Mouse (Mus musculus): ENCODE data around the gene Fbxo5. TPM values are rescaled to one million over a fixed set of nuclear protein-coding genes. Genes with fewer than 3 reads are reported as not detected.
A peak's percentile ranks its signal among the peaks of the same experiment; 100 is the strongest.

The Fbxo5 gene
- 0.53 and 1.1 TPM in 2 replicates for polyA plus RNA-seq (2012; rRNA removed)

DNA sequence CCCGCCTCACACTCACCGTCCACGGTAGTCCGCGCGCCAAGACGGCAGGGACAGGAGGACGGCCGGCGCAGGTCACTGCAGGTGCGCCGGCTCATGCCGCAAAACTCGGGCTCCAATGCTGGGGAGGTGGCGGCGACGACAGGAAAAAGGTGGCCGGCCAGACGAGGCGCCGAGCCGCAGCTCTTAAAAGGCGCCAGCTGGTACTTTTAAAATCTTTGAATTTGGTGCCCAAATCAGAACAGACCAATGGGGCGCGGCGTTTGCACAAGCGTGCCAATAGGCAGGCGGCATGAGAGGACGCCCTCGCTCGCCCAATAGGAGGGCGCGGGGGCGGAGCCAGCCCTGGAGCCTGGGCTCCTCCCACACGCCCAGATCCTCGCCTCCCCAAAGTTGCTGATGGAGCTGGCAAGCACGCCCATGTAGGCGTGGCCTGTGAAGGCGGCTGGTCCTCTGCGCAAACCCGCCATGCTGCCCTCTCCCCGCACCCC is at the start of gene Fbxo5:
Gene Fbxo5 (minus strand): TSS at position 358 of the 488 bp plus-strand sequence.
- peaks cover 7% of the 10 kb centered on the region for H3K4me1 ChIP-seq (ENCODE audit: control insufficient read depth, insufficient read depth, low read length)
- peak within 1 kb of the TSS; percentile 78 for H3K27ac ChIP-seq (ENCODE audit: control insufficient read depth, insufficient read depth, low read depth, low read length)
- no peaks in the 10 kb centered on the region for H3K27me3 ChIP-seq (ENCODE audit: control insufficient read depth, insufficient read depth, low read length)
- no peaks in the 10 kb centered on the region for H3K36me3 ChIP-seq (ENCODE audit: control insufficient read depth, insufficient read depth, low read length)
- H3K4me3 ChIP-seq (ENCODE audit: control insufficient read depth, low read depth, low read length) = peak within 1 kb of the TSS; percentile 86
- TF ChIP-seq POLR2A (IDR thresholded peaks at IDR 0.05; ENCODE audit: control insufficient read depth, low read depth, low read length) (0 out of 2 replicates have a peak, but pooled peaks have one; percentile 49), CTCF (IDR thresholded peaks at IDR 0.05; ENCODE audit: control insufficient read depth, insufficient read depth, insufficient replicate concordance, low read depth, low read length) (no peak)

DNA sequence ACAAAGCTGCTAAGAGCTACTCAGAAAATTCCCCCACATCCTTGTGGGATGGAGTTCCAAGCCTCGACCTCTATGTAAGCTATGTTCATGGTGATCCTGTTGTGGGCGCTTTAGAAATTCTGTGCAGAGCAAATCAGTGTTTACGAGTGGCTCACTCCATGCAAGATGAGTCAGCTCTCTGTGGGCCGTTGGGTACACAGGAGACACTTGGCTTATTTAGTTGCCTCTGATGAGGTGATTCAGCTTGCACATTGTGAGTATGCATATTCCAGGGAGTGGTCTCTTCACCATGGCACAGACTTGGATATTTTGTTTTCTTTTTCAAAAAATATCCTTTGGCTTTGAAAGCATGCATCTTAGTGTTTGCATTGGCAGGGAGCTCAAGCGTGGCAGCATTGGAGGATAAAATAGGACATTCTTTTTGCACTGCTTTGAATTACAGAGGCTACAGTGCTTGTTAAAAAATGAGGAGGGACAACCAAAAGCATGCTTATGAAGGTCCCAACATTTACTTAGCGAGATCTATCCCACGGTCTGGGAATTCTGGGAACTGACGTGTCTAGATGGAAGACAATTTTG is 48.0 kb upstream of the Fbxo5 start:
- Histone ChIP-seq H3K4me1 (ENCODE audit: control insufficient read depth, insufficient read depth, low read length) (no peaks in the 10 kb centered on the region), H3K36me3 (ENCODE audit: control insufficient read depth, insufficient read depth, low read length) (no peaks in the 10 kb centered on the region), H3K4me3 (ENCODE audit: control insufficient read depth, low read depth, low read length) (no peak overlapping the region), H3K27me3 (ENCODE audit: control insufficient read depth, insufficient read depth, low read length) (no peaks in the 10 kb centered on the region), H3K27ac (ENCODE audit: control insufficient read depth, insufficient read depth, low read depth, low read length) (no peak overlapping the region)
- TF ChIP-seq CTCF (IDR thresholded peaks at IDR 0.05; ENCODE audit: control insufficient read depth, insufficient read depth, insufficient replicate concordance, low read depth, low read length) (no peak), POLR2A (IDR thresholded peaks at IDR 0.05; ENCODE audit: control insufficient read depth, low read depth, low read length) (no peak)

DNA sequence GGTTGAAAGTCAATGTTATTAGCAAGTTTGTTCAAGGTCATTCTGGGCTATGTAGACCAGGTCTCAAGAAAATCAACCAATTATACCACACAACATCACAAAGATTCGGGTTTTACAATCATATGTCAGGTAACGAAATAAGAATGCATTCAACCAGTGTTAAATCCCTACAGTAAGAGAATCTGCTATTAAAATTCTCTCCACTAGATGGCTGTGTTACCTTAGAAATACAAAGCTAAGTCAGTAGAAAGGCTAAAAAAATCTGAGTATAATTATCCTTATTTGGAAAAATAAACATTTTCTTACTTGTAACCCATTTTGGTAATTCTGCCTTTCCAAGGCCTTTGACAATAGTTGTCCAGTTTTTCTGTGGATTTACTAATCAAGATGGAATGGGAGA is 41.5 kb upstream of the Fbxo5 start:
- TF ChIP-seq CTCF (IDR thresholded peaks at IDR 0.05; ENCODE audit: control insufficient read depth, insufficient read depth, insufficient replicate concordance, low read depth, low read length) = no peak
- TF ChIP-seq POLR2A (IDR thresholded peaks at IDR 0.05; ENCODE audit: control insufficient read depth, low read depth, low read length) = no peak
- Histone ChIP-seq H3K27me3 (ENCODE audit: control insufficient read depth, insufficient read depth, low read length) (no peaks in the 10 kb centered on the region), H3K27ac (ENCODE audit: control insufficient read depth, insufficient read depth, low read depth, low read length) (no peak overlapping the region), H3K4me3 (ENCODE audit: control insufficient read depth, low read depth, low read length) (no peak overlapping the region), H3K4me1 (ENCODE audit: control insufficient read depth, insufficient read depth, low read length) (no peaks in the 10 kb centered on the region), H3K36me3 (ENCODE audit: control insufficient read depth, insufficient read depth, low read length) (no peaks in the 10 kb centered on the region)

DNA sequence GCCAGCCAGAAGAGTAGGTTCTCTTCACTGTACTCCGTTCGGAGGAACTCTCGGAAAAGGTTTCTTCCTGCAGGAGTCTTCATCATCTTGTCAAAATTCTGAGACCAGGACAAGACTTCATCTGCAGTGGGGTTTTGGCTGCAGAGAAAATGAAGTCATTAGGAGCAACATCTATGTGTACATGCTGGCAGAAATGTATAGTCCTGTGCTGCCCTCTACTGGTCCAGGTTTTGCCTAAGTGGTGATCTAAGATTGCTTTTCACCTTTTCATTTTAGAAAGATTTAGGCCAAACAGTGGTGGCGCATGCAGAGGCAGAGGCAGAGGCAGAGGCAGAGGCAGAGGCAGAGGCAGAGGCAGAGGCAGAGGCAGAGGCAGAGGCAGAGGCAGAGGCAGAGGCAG is 36.0 kb upstream of the Fbxo5 start:
- H3K27me3 ChIP-seq (ENCODE audit: control insufficient read depth, insufficient read depth, low read length) = no peaks in the 10 kb centered on the region
- TF ChIP-seq CTCF (IDR thresholded peaks at IDR 0.05; ENCODE audit: control insufficient read depth, insufficient read depth, insufficient replicate concordance, low read depth, low read length) (no peak; the same call in 1 of the 2 replicates), POLR2A (IDR thresholded peaks at IDR 0.05; ENCODE audit: control insufficient read depth, low read depth, low read length) (no peak)
- no peaks in the 10 kb centered on the region for H3K36me3 ChIP-seq (ENCODE audit: control insufficient read depth, insufficient read depth, low read length)
- no peaks in the 10 kb centered on the region for H3K4me1 ChIP-seq (ENCODE audit: control insufficient read depth, insufficient read depth, low read length)
- H3K27ac ChIP-seq (ENCODE audit: control insufficient read depth, insufficient read depth, low read depth, low read length) = no peak overlapping the region
- no peak overlapping the region for H3K4me3 ChIP-seq (ENCODE audit: control insufficient read depth, low read depth, low read length)

DNA sequence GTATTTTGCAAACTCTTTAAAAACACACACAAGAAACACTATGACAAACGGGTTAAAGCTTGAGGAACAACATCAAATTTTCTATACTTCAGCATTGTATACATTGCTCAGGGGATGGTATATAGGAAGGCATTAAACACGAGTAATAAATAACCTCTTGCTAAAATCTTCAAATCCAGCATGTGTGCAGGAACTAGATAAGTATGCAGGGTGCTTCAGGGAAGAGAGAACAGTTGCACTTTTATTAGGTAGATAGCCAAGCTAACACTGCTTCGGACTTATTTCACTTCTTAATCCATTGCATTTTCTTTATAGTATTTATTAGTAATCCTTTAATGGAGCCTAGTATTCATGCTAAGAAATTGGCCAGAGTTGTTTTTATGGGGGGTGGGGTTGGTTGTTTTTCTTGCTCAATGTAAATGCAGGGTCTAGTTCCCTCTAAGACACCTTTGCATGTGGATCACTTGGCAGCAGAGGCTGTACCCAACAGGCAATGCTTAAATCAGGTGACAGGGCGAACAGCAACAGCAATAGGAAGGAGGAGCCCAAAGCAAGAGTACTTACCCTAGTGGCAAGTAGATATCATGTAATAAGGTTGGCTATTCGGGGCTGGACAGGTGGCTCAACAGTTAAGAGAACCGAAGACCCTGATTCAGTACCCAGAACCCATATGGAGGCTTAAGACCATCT is 21.1 kb upstream of the Fbxo5 start:
- H3K4me1 ChIP-seq (ENCODE audit: control insufficient read depth, insufficient read depth, low read length) = peaks cover 5% of the 10 kb centered on the region; the same call in 1 of the 2 replicates
- no peaks in the 10 kb centered on the region for H3K27me3 ChIP-seq (ENCODE audit: control insufficient read depth, insufficient read depth, low read length)
- H3K4me3 ChIP-seq (ENCODE audit: control insufficient read depth, low read depth, low read length) = no peak overlapping the region
- H3K36me3 ChIP-seq (ENCODE audit: control insufficient read depth, insufficient read depth, low read length) = no peaks in the 10 kb centered on the region
- TF ChIP-seq CTCF (IDR thresholded peaks at IDR 0.05; ENCODE audit: control insufficient read depth, insufficient read depth, insufficient replicate concordance, low read depth, low read length) (no peak), POLR2A (IDR thresholded peaks at IDR 0.05; ENCODE audit: control insufficient read depth, low read depth, low read length) (no peak)
- H3K27ac ChIP-seq (ENCODE audit: control insufficient read depth, insufficient read depth, low read depth, low read length) = no peak overlapping the region

DNA sequence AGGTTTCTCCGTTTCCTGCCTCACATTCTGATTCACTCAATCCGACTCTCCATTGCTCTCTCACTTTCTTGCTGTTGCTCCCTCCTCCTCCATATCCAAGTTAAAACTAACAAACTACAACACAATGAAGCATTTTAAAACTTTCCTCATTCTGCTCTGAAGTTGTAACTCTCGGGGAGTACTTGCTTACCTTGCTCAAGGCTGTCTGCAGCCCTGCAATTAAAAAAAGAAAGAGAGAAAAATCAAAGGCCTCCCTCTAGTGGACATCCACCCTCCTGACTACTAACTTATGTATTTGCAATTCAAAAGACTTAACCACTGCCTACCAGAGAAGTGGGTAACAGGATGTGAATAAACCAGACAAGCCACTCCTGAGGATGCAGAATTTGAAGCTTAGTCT is 19.4 kb upstream of the Fbxo5 start:
- no peaks in the 10 kb centered on the region for H3K27me3 ChIP-seq (ENCODE audit: control insufficient read depth, insufficient read depth, low read length)
- peak overlapping the region; percentile 93 for H3K4me3 ChIP-seq (ENCODE audit: control insufficient read depth, low read depth, low read length)
- no peak for TF ChIP-seq POLR2A (IDR thresholded peaks at IDR 0.05; ENCODE audit: control insufficient read depth, low read depth, low read length)
- TF ChIP-seq CTCF (IDR thresholded peaks at IDR 0.05; ENCODE audit: control insufficient read depth, insufficient read depth, insufficient replicate concordance, low read depth, low read length) = no peak
- H3K36me3 ChIP-seq (ENCODE audit: control insufficient read depth, insufficient read depth, low read length) = no peaks in the 10 kb centered on the region
- peak overlapping the region; percentile 86 for H3K27ac ChIP-seq (ENCODE audit: control insufficient read depth, insufficient read depth, low read depth, low read length)
- H3K4me1 ChIP-seq (ENCODE audit: control insufficient read depth, insufficient read depth, low read length) = peaks cover 5% of the 10 kb centered on the region; the same call in 1 of the 2 replicates

DNA sequence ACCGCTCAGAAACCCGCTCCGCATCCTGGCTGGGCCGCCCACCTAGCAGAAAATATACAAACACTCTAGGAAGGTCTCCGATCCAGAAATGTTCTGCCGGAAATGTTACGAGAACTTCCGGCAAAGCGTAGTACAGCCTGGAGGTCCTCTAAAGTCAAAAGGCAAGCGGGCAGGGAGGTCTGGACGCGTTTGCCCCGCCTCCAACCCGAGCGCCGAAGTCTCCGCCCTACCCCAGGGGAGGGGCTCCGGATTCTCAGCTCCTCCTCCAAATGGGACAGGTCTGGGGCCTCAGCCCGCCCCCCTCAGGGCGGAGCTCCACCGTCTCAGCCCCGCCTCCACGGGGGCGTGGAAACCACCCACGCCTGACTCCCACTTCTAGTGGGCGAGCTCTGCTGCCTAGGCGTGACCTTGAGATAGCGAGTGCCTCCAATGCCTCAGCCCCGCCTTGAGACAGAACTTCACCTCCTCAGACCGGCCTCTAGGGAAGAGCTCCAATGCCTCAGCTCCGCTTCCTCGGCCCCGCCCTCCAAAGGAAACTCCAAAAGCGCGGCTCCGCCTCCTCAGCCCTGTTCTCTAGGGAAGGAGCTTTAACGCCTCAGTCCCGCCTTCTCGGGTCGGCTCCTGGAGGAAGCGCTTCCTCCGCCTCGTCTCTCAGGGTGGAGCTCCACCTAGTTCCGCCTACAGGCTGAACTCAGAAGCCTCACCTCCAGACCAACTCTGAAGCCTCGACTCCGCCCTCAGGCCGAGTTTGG is 18.5 kb upstream of the Fbxo5 start, which contains the start of gene Mtrf1l:
Gene Mtrf1l (minus strand): TSS at position 171 of the 752 bp plus-strand sequence.
- Histone ChIP-seq H3K27ac (ENCODE audit: control insufficient read depth, insufficient read depth, low read depth, low read length) (peak within 1 kb of the TSS; percentile 86), H3K4me3 (ENCODE audit: control insufficient read depth, low read depth, low read length) (peak within 1 kb of the TSS; percentile 93), H3K27me3 (ENCODE audit: control insufficient read depth, insufficient read depth, low read length) (no peaks in the 10 kb centered on the region), H3K4me1 (ENCODE audit: control insufficient read depth, insufficient read depth, low read length) (peaks cover 5% of the 10 kb centered on the region; the same call in 1 of the 2 replicates), H3K36me3 (ENCODE audit: control insufficient read depth, insufficient read depth, low read length) (no peaks in the 10 kb centered on the region)
- TF ChIP-seq POLR2A (IDR thresholded peaks at IDR 0.05; ENCODE audit: control insufficient read depth, low read depth, low read length) = peak; percentile 74
- no peak for TF ChIP-seq CTCF (IDR thresholded peaks at IDR 0.05; ENCODE audit: control insufficient read depth, insufficient read depth, insufficient replicate concordance, low read depth, low read length)
